Mouse (Mus musculus): ENCODE measurements at regions not wholly inside any gene's neighbourhood (a gene's known extent, or its start where the extent isn't known, plus 50 kb on each side); places are given as distances from the start of the nearest gene placed in this dataset.

DNA sequence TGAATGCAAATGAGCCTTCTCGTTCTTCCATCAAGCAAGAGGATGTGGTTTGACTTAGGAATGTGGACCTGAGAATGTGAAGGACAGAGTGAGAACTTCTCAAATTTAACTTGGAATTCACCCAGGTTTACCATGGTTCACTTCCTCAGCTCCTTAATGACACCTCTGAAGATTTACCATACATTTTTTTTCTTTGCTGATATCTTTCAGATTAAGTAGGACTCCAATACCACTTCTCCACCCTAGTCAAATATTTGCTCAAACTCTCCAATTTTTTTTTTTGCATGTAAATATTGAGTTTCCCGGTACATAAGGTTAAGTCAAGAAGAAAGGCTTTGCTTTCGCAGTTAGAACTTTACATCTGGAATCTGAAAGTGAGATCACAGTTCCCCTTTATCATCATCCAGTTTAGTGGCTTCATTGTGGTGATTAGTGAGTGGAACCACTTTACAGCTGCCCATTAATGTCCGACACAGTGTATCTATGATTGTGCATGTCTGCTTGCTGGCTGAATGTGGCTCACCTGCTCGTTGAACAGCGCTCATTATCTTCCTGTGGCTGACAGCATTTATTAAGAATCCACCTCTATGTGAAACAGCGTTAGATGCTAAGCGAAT lies 446.0 kb upstream of the Adam34 start:
- H3K27me3 ChIP-seq (ENCODE audit: control insufficient read depth, insufficient read depth, low read length) = no peaks in the 10 kb centered on the region
- H3K27ac ChIP-seq = no peak overlapping the region
- DNase-seq (ENCODE audit: low spot score) = no peak
- no peak for ATAC-seq (ENCODE audit: low FRiP score)
- H3K4me1 ChIP-seq (replicated peaks; ENCODE audit: control insufficient read depth, insufficient read depth, low read length) = no peaks in the 10 kb centered on the region
- H3K9ac ChIP-seq = no peak overlapping the region
- H3K36me3 ChIP-seq (replicated peaks; ENCODE audit: control insufficient read depth, insufficient read depth) = no peaks in the 10 kb centered on the region
- H3K4me3 ChIP-seq (replicated peaks; ENCODE audit: low read length) = no peak overlapping the region
- H3K9me3 ChIP-seq (ENCODE audit: control insufficient read depth, low read length) = no peaks in the 10 kb centered on the region
- no peak overlapping the region for H3K4me2 ChIP-seq (replicated peaks)
- 78% methylated on average over 8 of the region's 8 CpGs for WGBS

DNA sequence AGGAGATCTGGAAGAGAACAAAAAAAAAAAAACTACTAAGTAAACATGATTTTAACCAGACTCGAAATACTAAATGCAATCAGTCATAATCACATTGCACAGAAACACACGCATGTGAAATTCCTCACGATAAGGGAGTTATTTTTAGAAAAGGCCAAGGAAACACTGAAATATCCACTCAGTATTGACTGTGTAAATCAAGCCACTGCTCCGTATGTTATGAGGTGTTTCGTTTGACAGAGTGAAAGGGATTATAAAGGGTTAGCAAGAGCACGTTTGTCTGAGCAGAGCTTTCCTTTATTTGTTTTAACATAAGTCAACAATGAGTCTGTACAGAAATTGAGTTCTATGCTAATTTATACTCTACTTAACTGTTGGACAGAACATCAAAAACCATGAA lies 455.3 kb upstream of the Adam34 start:
- H3K9me3 ChIP-seq (ENCODE audit: control insufficient read depth, low read length) = no peaks in the 10 kb centered on the region
- 74% methylated on average over 6 of the region's 6 CpGs for WGBS
- no peak overlapping the region for H3K4me3 ChIP-seq (replicated peaks; ENCODE audit: low read length)
- no peaks in the 10 kb centered on the region for H3K4me1 ChIP-seq (replicated peaks; ENCODE audit: control insufficient read depth, insufficient read depth, low read length)
- no peak overlapping the region for H3K9ac ChIP-seq
- H3K27me3 ChIP-seq (ENCODE audit: control insufficient read depth, insufficient read depth, low read length) = no peaks in the 10 kb centered on the region
- ATAC-seq (ENCODE audit: low FRiP score) (no peak), DNase-seq (ENCODE audit: low spot score) (no peak)
- no peaks in the 10 kb centered on the region for H3K36me3 ChIP-seq (replicated peaks; ENCODE audit: control insufficient read depth, insufficient read depth)
- no peak overlapping the region for H3K4me2 ChIP-seq (replicated peaks)
- no peak overlapping the region for H3K27ac ChIP-seq

DNA sequence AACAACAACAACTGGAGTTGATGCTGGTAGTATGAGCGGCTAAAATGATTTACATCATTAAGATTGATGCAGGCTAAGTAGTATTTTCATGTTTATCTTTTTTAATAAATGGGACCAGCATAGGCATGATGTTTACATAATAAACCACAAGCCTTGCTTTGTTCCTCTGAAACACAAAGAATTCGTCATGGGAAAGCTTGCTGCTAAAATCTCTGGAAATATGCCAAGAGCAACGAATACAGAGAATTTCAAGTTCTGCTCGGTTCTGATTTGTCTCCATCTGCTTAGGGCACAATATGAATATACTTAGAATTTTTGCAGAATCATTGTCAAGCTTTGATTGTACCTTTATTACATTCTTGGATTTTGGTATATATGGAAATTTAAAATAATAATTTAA lies 467.2 kb upstream of the Adam34 start:
- no peaks in the 10 kb centered on the region for H3K4me1 ChIP-seq (replicated peaks; ENCODE audit: control insufficient read depth, insufficient read depth, low read length)
- H3K9ac ChIP-seq = no peak overlapping the region
- ATAC-seq (ENCODE audit: low FRiP score) (no peak), DNase-seq (ENCODE audit: low spot score) (peak; percentile 64)
- no peak overlapping the region for H3K27ac ChIP-seq
- no peak overlapping the region for H3K4me2 ChIP-seq (replicated peaks)
- H3K27me3 ChIP-seq (ENCODE audit: control insufficient read depth, insufficient read depth, low read length) = no peaks in the 10 kb centered on the region
- no peak overlapping the region for H3K4me3 ChIP-seq (replicated peaks; ENCODE audit: low read length)
- WGBS = 43% methylated on average over 4 of the region's 4 CpGs
- H3K9me3 ChIP-seq (ENCODE audit: control insufficient read depth, low read length) = no peaks in the 10 kb centered on the region
- no peaks in the 10 kb centered on the region for H3K36me3 ChIP-seq (replicated peaks; ENCODE audit: control insufficient read depth, insufficient read depth)

DNA sequence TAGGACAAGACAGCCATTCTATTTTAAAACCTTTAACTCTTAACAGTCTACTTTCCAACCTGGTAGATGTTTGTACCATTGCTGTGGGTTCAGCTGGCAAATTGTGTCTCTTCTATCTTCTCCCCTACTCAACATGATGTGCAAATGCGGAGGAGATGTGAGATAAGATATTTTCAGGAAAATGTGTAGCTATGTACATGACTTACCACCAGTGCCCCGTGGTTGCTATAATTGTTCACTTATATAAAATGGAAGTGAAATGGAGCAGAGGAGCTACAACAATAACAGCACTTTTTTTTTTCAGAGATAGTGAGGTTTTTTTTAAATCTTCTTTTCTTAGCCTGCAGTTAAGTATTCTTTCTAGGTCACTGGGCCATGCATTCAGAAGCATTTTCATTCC lies 492.4 kb upstream of the Adam34 start:
- ATAC-seq (ENCODE audit: low FRiP score) (no peak), DNase-seq (ENCODE audit: low spot score) (no peak)
- WGBS = 88% methylated on average over 2 of the region's 2 CpGs
- Histone ChIP-seq H3K36me3 (replicated peaks; ENCODE audit: control insufficient read depth, insufficient read depth) (no peaks in the 10 kb centered on the region), H3K9ac (no peak overlapping the region), H3K4me1 (replicated peaks; ENCODE audit: control insufficient read depth, insufficient read depth, low read length) (no peaks in the 10 kb centered on the region), H3K4me3 (replicated peaks; ENCODE audit: low read length) (no peak overlapping the region), H3K4me2 (replicated peaks) (no peak overlapping the region), H3K27me3 (ENCODE audit: control insufficient read depth, insufficient read depth, low read length) (no peaks in the 10 kb centered on the region), H3K9me3 (ENCODE audit: control insufficient read depth, low read length) (no peaks in the 10 kb centered on the region), H3K27ac (no peak overlapping the region)

DNA sequence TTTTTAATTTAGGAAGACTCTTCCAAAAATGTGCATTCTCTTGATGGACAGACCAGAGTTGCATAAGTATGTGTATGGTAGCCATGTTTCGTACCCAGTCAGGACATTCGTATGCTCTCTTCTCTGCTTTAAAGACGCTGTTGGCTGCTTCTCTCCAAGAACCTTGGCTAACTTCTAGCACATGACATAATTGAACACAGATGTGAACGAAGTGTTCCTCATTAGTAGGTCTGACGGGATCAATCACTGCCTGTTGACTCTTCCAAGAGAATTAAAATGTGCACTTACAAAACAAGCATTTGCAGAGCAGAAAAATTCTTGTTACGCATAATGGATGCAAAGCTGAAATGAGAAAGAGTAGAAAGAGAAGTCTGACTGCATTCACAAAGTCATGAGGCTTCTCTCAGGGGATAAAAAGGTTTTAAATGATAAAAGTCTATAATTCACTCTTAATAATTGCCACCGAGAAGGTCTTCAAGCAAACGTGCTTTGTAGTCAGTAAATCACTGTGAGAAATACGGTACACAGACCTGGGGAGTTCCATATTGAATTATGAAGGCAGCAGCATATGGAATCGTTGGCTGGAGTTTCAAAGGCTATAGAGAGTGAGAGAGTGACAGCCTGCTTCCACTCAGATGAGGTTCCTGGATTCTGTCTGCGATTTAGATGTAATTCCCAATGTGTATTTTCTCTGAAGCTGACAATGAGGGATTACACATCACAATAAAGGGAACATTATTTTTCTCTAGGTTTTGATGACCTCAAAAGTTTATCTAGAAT lies 496.7 kb upstream of the Adam34 start:
- H3K36me3 ChIP-seq (replicated peaks; ENCODE audit: control insufficient read depth, insufficient read depth) = no peaks in the 10 kb centered on the region
- WGBS = 72% methylated on average over 11 of the region's 11 CpGs
- DNase-seq (ENCODE audit: low spot score) = no peak
- no peak for ATAC-seq (ENCODE audit: low FRiP score)
- H3K4me1 ChIP-seq (replicated peaks; ENCODE audit: control insufficient read depth, insufficient read depth, low read length) = no peaks in the 10 kb centered on the region
- no peak overlapping the region for H3K27ac ChIP-seq
- H3K9ac ChIP-seq = no peak overlapping the region
- H3K4me3 ChIP-seq (replicated peaks; ENCODE audit: low read length) = no peak overlapping the region
- no peak overlapping the region for H3K4me2 ChIP-seq (replicated peaks)
- H3K9me3 ChIP-seq (ENCODE audit: control insufficient read depth, low read length) = no peaks in the 10 kb centered on the region
- H3K27me3 ChIP-seq (ENCODE audit: control insufficient read depth, insufficient read depth, low read length) = no peaks in the 10 kb centered on the region

DNA sequence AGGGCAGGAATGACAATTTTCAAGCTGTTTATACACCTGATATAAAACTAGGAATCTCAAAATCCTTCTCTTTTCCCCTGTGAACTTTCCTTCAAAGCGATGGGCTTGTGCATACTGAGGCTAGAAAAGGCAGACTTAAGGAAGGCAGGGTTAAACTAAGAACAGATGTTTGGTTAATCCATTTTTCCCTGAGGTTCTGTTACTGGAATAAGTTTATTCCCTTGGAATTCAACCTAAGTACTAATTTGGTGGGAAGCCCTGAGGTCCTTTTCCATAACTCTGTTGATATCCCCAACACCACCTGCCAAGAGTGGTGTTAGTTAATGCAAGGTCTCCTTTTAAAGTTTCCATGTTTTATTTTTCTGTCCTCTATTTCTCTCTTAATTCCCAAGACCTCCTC lies 512.5 kb upstream of the Adam34 start:
- Histone ChIP-seq H3K4me3 (replicated peaks; ENCODE audit: low read length) (no peak overlapping the region), H3K27ac (no peak overlapping the region), H3K9ac (no peak overlapping the region), H3K36me3 (replicated peaks; ENCODE audit: control insufficient read depth, insufficient read depth) (no peaks in the 10 kb centered on the region), H3K27me3 (ENCODE audit: control insufficient read depth, insufficient read depth, low read length) (no peaks in the 10 kb centered on the region), H3K9me3 (ENCODE audit: control insufficient read depth, low read length) (no peaks in the 10 kb centered on the region), H3K4me1 (replicated peaks; ENCODE audit: control insufficient read depth, insufficient read depth, low read length) (no peaks in the 10 kb centered on the region), H3K4me2 (replicated peaks) (no peak overlapping the region)
- DNase-seq (ENCODE audit: low spot score) = no peak
- 85% methylated on average over 1 of the region's 1 CpGs for WGBS
- no peak for ATAC-seq (ENCODE audit: low FRiP score)

DNA sequence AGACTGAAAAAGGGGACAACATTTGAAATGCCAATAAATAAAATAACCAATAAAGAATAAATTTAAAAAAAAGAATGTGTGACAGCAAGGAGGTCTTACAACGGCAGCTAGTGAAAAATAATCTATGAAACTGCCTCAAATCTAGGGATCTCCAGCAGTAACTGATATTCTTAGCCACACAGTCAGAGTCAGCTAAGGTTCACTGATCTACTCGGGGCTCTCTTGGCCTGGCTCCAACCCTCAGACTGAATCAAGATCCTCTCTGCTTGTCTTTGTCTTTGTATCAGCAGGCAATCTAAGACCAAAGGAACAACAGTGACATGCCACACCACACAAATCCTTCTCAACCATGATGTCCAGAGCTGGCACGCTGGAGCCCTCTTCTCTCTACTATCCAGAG lies 542.5 kb upstream of the Adam34 start:
- DNase-seq (ENCODE audit: low spot score) (no peak), ATAC-seq (ENCODE audit: low FRiP score) (no peak)
- H3K27me3 ChIP-seq (ENCODE audit: control insufficient read depth, insufficient read depth, low read length) = no peaks in the 10 kb centered on the region
- H3K36me3 ChIP-seq (replicated peaks; ENCODE audit: control insufficient read depth, insufficient read depth) = no peaks in the 10 kb centered on the region
- H3K4me2 ChIP-seq (replicated peaks) = no peak overlapping the region
- 73% methylated on average over 3 of the region's 3 CpGs for WGBS
- no peaks in the 10 kb centered on the region for H3K9me3 ChIP-seq (ENCODE audit: control insufficient read depth, low read length)
- no peak overlapping the region for H3K4me3 ChIP-seq (replicated peaks; ENCODE audit: low read length)
- H3K4me1 ChIP-seq (replicated peaks; ENCODE audit: control insufficient read depth, insufficient read depth, low read length) = no peaks in the 10 kb centered on the region
- no peak overlapping the region for H3K9ac ChIP-seq
- no peak overlapping the region for H3K27ac ChIP-seq

DNA sequence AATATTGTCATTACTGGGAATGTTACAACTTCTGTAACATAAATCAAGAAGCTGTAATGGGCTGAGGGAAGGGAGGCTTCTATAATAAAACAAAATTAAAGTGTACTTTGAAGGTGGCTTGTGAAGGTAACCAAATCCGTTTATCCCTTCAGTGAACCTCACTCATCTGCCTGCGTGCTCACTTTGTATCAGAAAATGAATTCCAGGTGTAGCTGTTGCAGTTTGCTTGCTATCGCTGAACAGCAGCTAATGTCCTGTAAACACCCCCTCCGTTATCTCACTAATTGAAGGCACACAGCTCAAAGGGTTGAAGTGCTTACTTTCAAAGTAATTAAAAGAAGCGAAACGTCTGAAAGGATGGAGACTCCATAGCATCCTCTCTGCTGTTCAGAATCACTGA lies 547.2 kb upstream of the Adam34 start:
- Histone ChIP-seq H3K9ac (no peak overlapping the region), H3K4me2 (replicated peaks) (no peak overlapping the region), H3K27ac (no peak overlapping the region), H3K9me3 (ENCODE audit: control insufficient read depth, low read length) (no peaks in the 10 kb centered on the region), H3K4me3 (replicated peaks; ENCODE audit: low read length) (no peak overlapping the region), H3K4me1 (replicated peaks; ENCODE audit: control insufficient read depth, insufficient read depth, low read length) (no peaks in the 10 kb centered on the region), H3K27me3 (ENCODE audit: control insufficient read depth, insufficient read depth, low read length) (no peaks in the 10 kb centered on the region), H3K36me3 (replicated peaks; ENCODE audit: control insufficient read depth, insufficient read depth) (no peaks in the 10 kb centered on the region)
- 70% methylated on average over 6 of the region's 6 CpGs for WGBS
- no peak for ATAC-seq (ENCODE audit: low FRiP score)
- DNase-seq (ENCODE audit: low spot score) = no peak

DNA sequence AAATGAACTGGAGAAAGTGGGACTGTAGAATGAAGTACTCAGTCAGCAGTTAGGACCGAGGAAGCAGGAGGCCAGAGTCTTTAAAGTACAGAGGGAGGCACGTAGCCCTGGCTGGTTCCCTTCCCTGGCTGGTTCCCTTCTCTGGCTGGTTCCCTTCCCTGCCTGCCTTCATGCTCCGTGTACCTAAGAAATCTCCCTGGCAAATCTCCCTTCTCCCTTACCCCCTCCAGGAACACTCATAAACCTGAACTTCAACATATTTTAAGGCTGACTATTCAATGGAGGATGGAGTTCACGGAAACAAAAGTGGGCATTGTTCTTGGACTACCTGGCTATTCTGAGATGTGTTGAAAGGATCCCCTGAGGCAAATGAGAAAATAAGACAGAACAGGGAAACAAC lies 551.2 kb upstream of the Adam34 start:
- 73% methylated on average over 4 of the region's 4 CpGs for WGBS
- Histone ChIP-seq H3K9me3 (ENCODE audit: control insufficient read depth, low read length) (no peaks in the 10 kb centered on the region), H3K36me3 (replicated peaks; ENCODE audit: control insufficient read depth, insufficient read depth) (no peaks in the 10 kb centered on the region), H3K4me2 (replicated peaks) (no peak overlapping the region), H3K4me3 (replicated peaks; ENCODE audit: low read length) (no peak overlapping the region), H3K27ac (no peak overlapping the region), H3K9ac (no peak overlapping the region), H3K4me1 (replicated peaks; ENCODE audit: control insufficient read depth, insufficient read depth, low read length) (no peaks in the 10 kb centered on the region), H3K27me3 (ENCODE audit: control insufficient read depth, insufficient read depth, low read length) (no peaks in the 10 kb centered on the region)
- ATAC-seq (ENCODE audit: low FRiP score) = no peak
- DNase-seq (ENCODE audit: low spot score) = no peak

DNA sequence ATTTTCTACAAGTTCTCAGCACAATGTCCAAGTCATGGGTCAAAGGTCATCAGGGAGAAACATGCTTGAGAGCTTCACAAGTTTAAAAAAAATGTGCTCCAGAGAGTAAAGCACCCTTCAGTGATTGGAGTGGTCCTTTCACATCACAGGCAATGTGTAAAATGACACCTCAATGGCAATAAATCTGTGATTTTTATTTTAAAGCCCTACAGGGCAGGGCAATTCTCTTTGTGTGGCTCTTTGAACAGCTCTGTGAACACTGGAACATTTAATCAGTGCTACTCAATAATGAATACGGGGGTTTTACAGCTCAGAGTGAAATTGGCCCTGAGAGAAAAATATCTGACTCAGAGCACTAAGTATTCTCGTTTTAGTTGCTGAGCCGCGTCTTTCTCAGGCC lies 563.5 kb upstream of the Adam34 start:
- H3K27me3 ChIP-seq (ENCODE audit: control insufficient read depth, insufficient read depth, low read length) = no peaks in the 10 kb centered on the region
- WGBS = 77% methylated on average over 4 of the region's 4 CpGs
- no peaks in the 10 kb centered on the region for H3K4me1 ChIP-seq (replicated peaks; ENCODE audit: control insufficient read depth, insufficient read depth, low read length)
- H3K4me2 ChIP-seq (replicated peaks) = no peak overlapping the region
- H3K36me3 ChIP-seq (replicated peaks; ENCODE audit: control insufficient read depth, insufficient read depth) = no peaks in the 10 kb centered on the region
- H3K9ac ChIP-seq = no peak overlapping the region
- DNase-seq (ENCODE audit: low spot score) (no peak), ATAC-seq (ENCODE audit: low FRiP score) (no peak)
- H3K9me3 ChIP-seq (ENCODE audit: control insufficient read depth, low read length) = no peaks in the 10 kb centered on the region
- H3K27ac ChIP-seq = no peak overlapping the region
- no peak overlapping the region for H3K4me3 ChIP-seq (replicated peaks; ENCODE audit: low read length)

All from hindbrain, embryonic 14.5 days (tissue).